Comparison of ENCODE assay signal across 9 mouse cellular contexts in the genomic region with DNA sequence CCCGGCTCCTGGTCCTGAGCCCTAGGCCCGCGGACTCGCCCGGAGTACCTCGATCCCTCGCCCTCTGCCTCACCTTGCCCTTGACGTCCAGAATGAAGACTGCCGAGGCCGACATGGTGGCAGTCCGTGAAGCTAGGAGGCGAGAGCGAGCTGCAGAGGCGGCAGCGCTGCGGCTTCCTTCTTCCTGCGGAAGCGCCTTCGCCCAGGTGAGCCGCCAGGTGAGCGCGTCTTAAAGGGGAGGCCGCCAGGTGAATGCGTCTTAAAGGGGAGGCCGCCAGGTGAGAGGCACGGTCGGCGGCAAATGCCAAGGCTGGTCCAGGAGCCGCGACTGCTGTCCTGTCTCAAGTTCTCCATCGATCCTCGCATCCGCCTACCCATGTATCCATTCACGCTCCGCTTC. TPM values are rescaled to one million over a fixed set of nuclear protein-coding genes. Genes with fewer than 3 reads are reported as not detected.
DNase-seq lines count a peak whose midpoint lies in the region; ATAC-seq lines count a peak whose summit lies in the region.
"Had no signal": no experiment of that assay in that cellular context is flagged by ENCODE, and none has a peak within 500 bp of the region (broad histone marks: within the 10 kb centered on the region; RNA-seq: fewer than 3 reads in every experiment).

TSS of gene Ap1m2 (minus strand) at position 204 of the 400 bp plus-strand sequence.

- H3K9ac ChIP-seq in hindbrain, embryonic 14.5 days = no peak within 1 kb of the TSS
- no peak within 1 kb of the TSS; the same call in 1 of the 2 replicates for H3K9ac ChIP-seq in limb, embryonic 15.5 days
- peak within 1 kb of the TSS; percentile 30; the same call in 1 of the 2 replicates for H3K9ac ChIP-seq in stomach, embryonic 15.5 days

- H3K4me3 ChIP-seq in hindbrain, embryonic 14.5 days (replicated peaks; ENCODE audit: low read length) = peak within 1 kb of the TSS; percentile 27
- H3K4me3 ChIP-seq in limb, embryonic 15.5 days = peak within 1 kb of the TSS; percentile 33
- H3K4me3 ChIP-seq in stomach, embryonic 15.5 days (replicated peaks) = peak within 1 kb of the TSS; percentile 50

- peaks cover 19% of the 10 kb centered on the region for H3K27me3 ChIP-seq in hindbrain, embryonic 14.5 days (ENCODE audit: control insufficient read depth, insufficient read depth, low read length)
- H3K27me3 ChIP-seq in limb, embryonic 15.5 days = peaks cover 17% of the 10 kb centered on the region
- H3K27me3 ChIP-seq in stomach, embryonic 15.5 days (replicated peaks) = peaks cover 12% of the 10 kb centered on the region

- 12% methylated on average over 34 of the region's 35 CpGs for WGBS in hindbrain, embryonic 14.5 days
- 14% methylated on average over 32 of the region's 35 CpGs for WGBS in limb, embryonic 15.5 days
- 8% methylated on average over 35 of the region's 35 CpGs for WGBS in stomach, embryonic 15.5 days

- H3K36me3 ChIP-seq in hindbrain, embryonic 14.5 days (replicated peaks; ENCODE audit: control insufficient read depth, insufficient read depth) = no peaks in the 10 kb centered on the region
- no peaks in the 10 kb centered on the region for H3K36me3 ChIP-seq in limb, embryonic 15.5 days
- H3K36me3 ChIP-seq in stomach, embryonic 15.5 days = no peaks in the 10 kb centered on the region

- H3K4me1 ChIP-seq in hindbrain, embryonic 14.5 days (replicated peaks; ENCODE audit: control insufficient read depth, insufficient read depth, low read length) = no peaks in the 10 kb centered on the region
- peaks cover 20% of the 10 kb centered on the region for H3K4me1 ChIP-seq in limb, embryonic 15.5 days
- peaks cover 2% of the 10 kb centered on the region; the same call in 1 of the 2 replicates for H3K4me1 ChIP-seq in stomach, embryonic 15.5 days

- H3K27ac ChIP-seq in hindbrain, embryonic 14.5 days = no peak within 1 kb of the TSS
- no peak within 1 kb of the TSS for H3K27ac ChIP-seq in limb, embryonic 15.5 days
- H3K27ac ChIP-seq in stomach, embryonic 15.5 days = 0 out of 2 replicates have a peak within 1 kb of the TSS, but pooled peaks have one; percentile 35
- H3K27ac ChIP-seq: macrophage had no signal

- DNase-seq in ovary, postnatal 36 days (ENCODE audit: low spot score) = peak; percentile 30
- no peak for DNase-seq in ovary, postnatal 10 days (ENCODE audit: low spot score)
- no peak for DNase-seq in hindbrain, embryonic 14.5 days (ENCODE audit: low spot score)
- DNase-seq in frontal cortex, adult 2 months (ENCODE audit: extremely low spot score in 1 of 2, low spot score in 1 of 2) = no peak
- DNase-seq in left cerebral cortex, postnatal 10 days (ENCODE audit: extremely low spot score in 1 of 2, low spot score in 2 of 2) = no peak
- no peak for DNase-seq in left cerebral cortex, postnatal 4 days

- intact Hi-C loops in left cerebral cortex, postnatal 10 days (cut with DNase I) = loop anchor here (5.0 kb wide), 1 partner anchor 100 kb away; the partner anchor contains the start of gene Qtrt1
- intact Hi-C loops in left cerebral cortex, postnatal 4 days (cut with DNase I) = no loop called here

- H3K9me3 ChIP-seq in hindbrain, embryonic 14.5 days (ENCODE audit: control insufficient read depth, low read length) = 0 out of 2 replicates have a peak, but pooled peaks cover 4% of the 10 kb centered on the region
- H3K9me3 ChIP-seq in limb, embryonic 15.5 days = no peaks in the 10 kb centered on the region
- no peaks in the 10 kb centered on the region for H3K9me3 ChIP-seq in stomach, embryonic 15.5 days

- peak within 1 kb of the TSS; percentile 40 for H3K4me2 ChIP-seq in hindbrain, embryonic 14.5 days (replicated peaks)
- H3K4me2 ChIP-seq in limb, embryonic 15.5 days = peak within 1 kb of the TSS; percentile 7
- H3K4me2 ChIP-seq in stomach, embryonic 15.5 days = peak within 1 kb of the TSS; percentile 45

- ATAC-seq in hindbrain, embryonic 14.5 days (ENCODE audit: low FRiP score) = no peak
- ATAC-seq in limb, embryonic 15.5 days (ENCODE audit: insufficient number of reproducible peaks, low FRiP score, low TSS enrichment, low read depth) = no peak
- ATAC-seq in stomach, embryonic 15.5 days (ENCODE audit: insufficient read depth, low FRiP score, low read depth) = peak; percentile 53; the same call in 1 of the 2 replicates

RNA-seq across cellular contexts. Expression of gene Ap1m2, which starts in this region (rescaled TPM):
- polyA plus RNA-seq in hindbrain, embryonic 14.5 days (2014; fragmentation: Nextera tagmentation; extraction: Ambion mirVana) = 1.8 and 2.2 TPM in 2 replicates
- 42.3 and 43.2 TPM in 2 replicates for polyA plus RNA-seq in limb, embryonic 15.5 days (2015; fragmentation: Nextera tagmentation; extraction: Ambion mirVana)
- polyA plus RNA-seq in stomach, embryonic 15.5 days (2015; fragmentation: Nextera tagmentation; extraction: Ambion mirVana) = 67.7 and 74.2 TPM in 2 replicates
- polyA plus RNA-seq in frontal cortex, adult 2 months (2012; rRNA removed) = 0.76 and 1.6 TPM in 2 replicates
- 1 to 10 TPM; 1.1 to 1.9 TPM for total RNA-seq in left cerebral cortex, postnatal 10 days (2021)
- total RNA-seq in left cerebral cortex, postnatal 4 days (2021) = 1 to 10 TPM; 1.3 to 3.7 TPM
- polyA plus RNA-seq: macrophage had no signal

Comparison
In these comparisons a context has a peak if more than half of its experiments do, and no peak if none do; other contexts are left out.
1. RNA of gene Ap1m2 (polyA plus RNA-seq): 67.7 to 74.2 TPM in stomach, embryonic 15.5 days and 42.3 to 43.2 TPM in limb, embryonic 15.5 days; 1.8 to 2.2 TPM in hindbrain, embryonic 14.5 days and 0.76 to 1.6 TPM in frontal cortex, adult 2 months; every median in the first group is over 10 times any median in the second.
2. Peak in every context shown above with its lines, with median percentiles within 50 percentile points of each other: H3K4me2 ChIP-seq and H3K4me3 ChIP-seq.